Mouse (Mus musculus) layer of hippocampus, adult 6 months (tissue): ENCODE data around the gene Gm10234. TPM values are rescaled to one million over a fixed set of nuclear protein-coding genes. Genes with fewer than 3 reads are reported as not detected.

ENCODE experiments used
- long read RNA-seq, 2 experiments: library from polyadenylated mRNA; unstranded; transcript quantifications; one replicate each; pipeline ENCODE4 v2.0.0; 2019 to 2020
- polyA plus RNA-seq: library from polyadenylated mRNA; unstranded; fragments of <200 nt; fragmentation: Nextera tagmentation; gene quantifications from 2 replicates; pipeline ENCODE4 v1.2.3, GENCODE M21; 2021

Gene Gm10234
- polyA plus RNA-seq: not detected in 2 replicates
- long read RNA-seq, experiment 1: 0 reads
- long read RNA-seq, experiment 2: 0 reads

GRCm38 (mm10) chr6:95321812-95322211 lies at the start of gene Gm10234:
TSS of gene Gm10234 (plus strand) at chr6:95322112.

Other genes starting within 250 kb of the Gm10234 start
- gene Kbtbd8, start 204.9 kb upstream of the Gm10234 start, polyA plus RNA-seq: 1.1 and 1.5 TPM in 2 replicates